Mouse (Mus musculus) heart, embryonic 10.5 days (tissue): ENCODE measurements around the gene Bzw1. TPM values are rescaled to one million over a fixed set of nuclear protein-coding genes. Genes with fewer than 3 reads are reported as not detected.
A peak's percentile ranks its signal among the peaks of the same experiment; 100 is the strongest.

ENCODE experiments used
- DNase-seq: peaks from one replicate; pipeline ENCODE4 v3.0.0-alpha.2; 2017; ENCODE audit warnings: low spot score
- H3K27ac ChIP-seq: fragments of 300-500 bp; sonication (generic); 2 replicates; pipeline ENCODE4 v1.5.1; 2016; ENCODE audit warnings: mild to moderate bottlenecking
- H3K27me3 ChIP-seq: fragments of 300-500 bp; sonication (generic); 2 replicates; pipeline ENCODE4 v1.6.1; 2016; ENCODE audit warnings: mild to moderate bottlenecking; ENCODE audit not compliant: poor library complexity, insufficient read depth, severe bottlenecking
- H3K36me3 ChIP-seq: fragments of 300-500 bp; sonication (generic); 2 replicates; pipeline ENCODE4 v1.6.1; 2016; ENCODE audit warnings: mild to moderate bottlenecking, moderate library complexity
- H3K4me1 ChIP-seq: fragments of 300-500 bp; sonication (generic); 2 replicates; pipeline ENCODE4 v1.6.1; 2016; ENCODE audit warnings: mild to moderate bottlenecking
- H3K4me3 ChIP-seq: fragments of 300-500 bp; sonication (generic); 2 replicates; pipeline ENCODE4 v1.5.1; 2016; ENCODE audit warnings: mild to moderate bottlenecking, moderate library complexity
- H3K9me3 ChIP-seq: fragments of 300-500 bp; sonication (generic); 2 replicates; pipeline ENCODE4 v1.6.1; 2016; ENCODE audit warnings: mild to moderate bottlenecking, moderate library complexity
- WGBS: fragments of 180-500 bp; shearing (Covaris S2); methylation state at CpG from one replicate; pipeline ENCODE4 v1.1.7; 2016; 5-methylcytosine and 5-hydroxymethylcytosine counted together
- polyA plus RNA-seq: library from polyadenylated mRNA; unstranded; fragments of >200 nt; fragmentation: Nextera tagmentation; extraction: Ambion mirVana; gene quantifications from 2 replicates; pipeline ENCODE4 v1.2.1, GENCODE M21; 2016

Gene Bzw1
- polyA plus RNA-seq, 1 experiment from 2014 or later = 342 TPM

DNA sequence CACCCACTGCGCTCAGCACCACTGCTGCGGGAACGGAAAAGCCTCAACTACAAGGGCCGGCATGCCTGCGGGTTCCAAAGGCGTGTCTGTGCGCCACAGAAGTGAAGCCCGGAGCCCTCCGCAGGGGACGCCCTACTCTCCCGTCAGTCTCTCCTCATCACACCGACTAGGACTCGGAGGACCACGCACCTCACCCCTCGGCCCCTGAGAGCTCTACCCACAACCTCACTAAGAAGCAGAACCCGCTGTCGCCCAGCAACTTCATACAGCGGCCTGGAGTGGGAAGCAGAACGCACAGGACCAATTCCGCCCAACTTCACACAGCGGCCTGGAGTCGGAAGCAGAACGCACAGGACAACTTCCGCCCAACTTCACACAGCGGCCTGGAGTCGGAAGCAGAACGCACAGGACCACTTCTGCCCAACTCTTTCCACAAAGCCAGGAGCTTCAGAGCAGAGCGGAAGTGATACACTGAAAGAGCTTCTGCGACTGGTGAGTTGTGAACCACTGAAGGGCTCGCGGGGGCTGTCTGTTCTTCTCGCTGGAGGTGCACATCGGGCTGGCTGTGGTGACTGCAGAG is 52.5 kb downstream of the Bzw1 start, which contains the start of the genes Nif3l1 and Ppil3:
Gene Nif3l1, plus strand, starts transcription at position 9 of the 580 bp plus-strand sequence.
Gene Ppil3, minus strand, starts transcription at position 344 of the 580 bp plus-strand sequence.
- DNase-seq = peak; percentile 96
- peak within 1 kb of the TSS; percentile 75 for H3K4me3 ChIP-seq
- H3K9me3 ChIP-seq = no peaks in the 10 kb centered on the region
- H3K27ac ChIP-seq = peak within 1 kb of the TSS; percentile 92
- peaks cover 43% of the 10 kb centered on the region for H3K36me3 ChIP-seq
- 1% methylated on average over 33 of the region's 33 CpGs for WGBS
- no peaks in the 10 kb centered on the region for H3K27me3 ChIP-seq
- H3K4me1 ChIP-seq = peaks cover 18% of the 10 kb centered on the region

DNA sequence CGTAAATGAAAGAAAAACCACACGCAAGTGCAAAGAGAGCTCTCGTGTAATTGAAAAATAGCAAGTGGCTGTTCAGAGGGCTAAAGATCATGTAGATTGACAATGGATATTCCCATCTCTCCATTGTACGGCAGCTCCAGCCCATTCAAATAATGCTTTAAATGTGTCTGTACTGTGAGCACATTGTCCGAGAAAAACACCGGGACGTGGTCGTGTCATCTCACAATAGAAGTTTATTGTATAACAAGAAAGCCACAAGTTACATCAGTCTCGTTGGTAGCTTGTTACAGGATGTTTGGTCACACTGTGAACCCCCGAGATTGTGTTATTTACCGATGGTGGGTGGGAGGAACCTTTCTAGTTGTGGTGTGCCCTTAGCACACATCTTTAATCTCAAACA is 53.2 kb downstream of the Bzw1 start:
- 16% methylated on average over 11 of the region's 11 CpGs for WGBS
- H3K4me3 ChIP-seq = peak overlapping the region; percentile 75
- peaks cover 43% of the 10 kb centered on the region for H3K36me3 ChIP-seq
- H3K9me3 ChIP-seq = no peaks in the 10 kb centered on the region
- DNase-seq = no peak
- peak overlapping the region; percentile 92 for H3K27ac ChIP-seq
- H3K4me1 ChIP-seq = peaks cover 18% of the 10 kb centered on the region
- no peaks in the 10 kb centered on the region for H3K27me3 ChIP-seq

DNA sequence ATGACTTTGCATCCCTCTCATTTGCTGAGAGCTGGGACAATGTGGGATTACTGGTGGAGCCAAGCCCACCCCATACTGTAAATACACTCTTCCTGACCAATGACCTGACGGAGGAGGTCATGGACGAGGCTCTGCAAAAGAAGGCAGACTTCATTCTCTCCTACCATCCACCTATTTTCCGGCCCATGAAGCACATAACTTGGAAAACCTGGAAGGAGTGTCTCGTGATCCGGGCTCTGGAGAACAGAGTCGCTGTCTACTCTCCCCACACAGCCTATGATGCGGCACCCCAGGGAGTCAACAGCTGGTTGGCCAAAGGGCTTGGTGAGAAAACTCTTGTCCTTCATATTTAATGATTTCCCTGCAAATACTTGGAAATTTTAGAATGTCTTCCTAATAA is 55.1 kb downstream of the Bzw1 start:
- Histone ChIP-seq H3K9me3 (no peaks in the 10 kb centered on the region), H3K4me3 (no peak overlapping the region), H3K27me3 (no peaks in the 10 kb centered on the region), H3K27ac (no peak overlapping the region), H3K36me3 (peaks cover 45% of the 10 kb centered on the region), H3K4me1 (peaks cover 18% of the 10 kb centered on the region)
- no peak for DNase-seq
- 92% methylated on average over 7 of the region's 7 CpGs for WGBS

DNA sequence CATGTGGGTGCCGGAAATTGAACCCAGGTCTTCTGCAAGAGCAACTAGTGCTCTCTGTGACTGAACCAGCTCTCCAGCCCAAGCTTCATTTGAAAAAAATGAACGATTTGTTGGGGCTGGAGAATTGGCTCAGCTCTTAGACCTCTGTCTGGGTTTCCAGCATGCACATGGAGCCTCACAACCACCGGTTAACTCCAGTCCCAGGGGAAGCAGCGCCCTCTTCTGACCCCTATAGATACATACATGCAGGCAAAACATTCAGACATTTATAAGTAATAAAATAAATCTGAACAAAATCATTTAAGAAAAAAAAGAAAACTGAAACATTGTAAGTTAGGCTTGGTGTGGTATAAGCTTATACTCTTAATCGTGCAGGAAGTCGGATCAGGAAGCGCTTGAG is 55.7 kb downstream of the Bzw1 start:
- 90% methylated on average over 7 of the region's 7 CpGs for WGBS

DNA sequence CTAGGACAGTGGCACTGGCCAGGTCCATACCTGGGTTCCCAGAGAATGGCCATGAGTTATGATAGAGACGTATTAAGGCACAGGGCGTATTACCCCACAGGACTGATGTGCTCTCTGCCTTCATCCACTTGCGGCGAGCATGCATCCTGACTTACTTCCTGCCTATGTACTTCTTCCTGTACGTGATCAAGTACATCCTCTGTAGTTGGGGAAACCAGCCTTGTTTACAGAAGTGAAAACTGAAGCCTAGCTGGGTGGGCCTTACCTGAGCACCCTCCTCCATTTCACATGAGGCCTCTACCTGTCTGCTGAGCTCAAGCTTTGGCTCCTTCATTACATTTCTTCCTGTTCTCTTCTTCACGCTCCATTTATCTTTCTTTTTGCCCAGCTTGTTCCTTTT is 61.6 kb downstream of the Bzw1 start:
- DNase-seq = no peak
- no peaks in the 10 kb centered on the region for H3K4me1 ChIP-seq
- peaks cover 90% of the 10 kb centered on the region for H3K36me3 ChIP-seq
- H3K9me3 ChIP-seq = no peaks in the 10 kb centered on the region
- no peaks in the 10 kb centered on the region for H3K27me3 ChIP-seq
- WGBS = 86% methylated on average over 6 of the region's 6 CpGs
- no peak overlapping the region for H3K27ac ChIP-seq
- H3K4me3 ChIP-seq = no peak overlapping the region

More for the DNA sequence above, 55.7 kb downstream of the Bzw1 start:
- Histone ChIP-seq H3K27ac (no peak overlapping the region), H3K9me3 (no peaks in the 10 kb centered on the region), H3K4me3 (no peak overlapping the region), H3K4me1 (peaks cover 18% of the 10 kb centered on the region), H3K27me3 (no peaks in the 10 kb centered on the region), H3K36me3 (peaks cover 51% of the 10 kb centered on the region)
- no peak for DNase-seq

Other genes with a start within 250 kb of the Bzw1 start
- 1.1 and 2.7 TPM in 2 replicates for gene Aox4, start 182.5 kb upstream of the Bzw1 start, polyA plus RNA-seq
- gene Aox2, start 114.6 kb upstream of the Bzw1 start, polyA plus RNA-seq = 0.05 TPM in 1 of 2 replicates, not detected in the other
- gene Clk1, start 31.2 kb downstream of the Bzw1 start, polyA plus RNA-seq = 117 TPM in 2 replicates
- 35.7 and 48.5 TPM in 2 replicates for gene Nif3l1, start 52.3 kb downstream of the Bzw1 start, polyA plus RNA-seq
- gene Ppil3, start 52.6 kb downstream of the Bzw1 start, polyA plus RNA-seq = 43.0 and 47.7 TPM in 2 replicates
- 33.6 and 39.8 TPM in 2 replicates for gene Orc2, start 112.2 kb downstream of the Bzw1 start, polyA plus RNA-seq
- gene Fam126b, start 193.4 kb downstream of the Bzw1 start, polyA plus RNA-seq = 4.3 and 6.4 TPM in 2 replicates
- 172 and 198 TPM in 2 replicates for gene Ndufb3, start 193.5 kb downstream of the Bzw1 start, polyA plus RNA-seq